Mouse (Mus musculus): Measurements from ENCODE around the gene Ube2e3.

Ube2e3 gene

DNA sequence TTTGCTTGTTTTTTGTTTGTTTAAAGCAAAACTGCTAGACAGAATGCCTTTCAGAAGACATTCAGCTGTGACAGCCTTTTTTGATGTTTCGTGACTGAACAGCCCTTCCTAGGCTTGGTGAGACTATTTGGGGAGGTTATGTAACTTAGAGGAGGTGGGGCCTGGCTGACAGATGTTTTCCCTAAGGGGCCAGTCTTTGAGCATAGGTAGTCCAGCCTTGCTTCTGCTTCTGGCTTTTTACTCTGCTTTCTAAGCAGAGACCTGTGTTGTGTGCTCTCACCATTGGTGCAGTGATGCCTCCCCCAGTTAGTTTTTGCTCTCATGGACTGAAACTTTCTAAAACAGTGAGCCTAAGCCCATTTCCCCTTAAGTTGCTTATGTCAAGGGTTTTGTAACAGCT lies 14.1 kb downstream of the Ube2e3 start:
- DNase-seq (ENCODE audit: extremely low spot score, low read depth, low spot score) = no peak

DNA sequence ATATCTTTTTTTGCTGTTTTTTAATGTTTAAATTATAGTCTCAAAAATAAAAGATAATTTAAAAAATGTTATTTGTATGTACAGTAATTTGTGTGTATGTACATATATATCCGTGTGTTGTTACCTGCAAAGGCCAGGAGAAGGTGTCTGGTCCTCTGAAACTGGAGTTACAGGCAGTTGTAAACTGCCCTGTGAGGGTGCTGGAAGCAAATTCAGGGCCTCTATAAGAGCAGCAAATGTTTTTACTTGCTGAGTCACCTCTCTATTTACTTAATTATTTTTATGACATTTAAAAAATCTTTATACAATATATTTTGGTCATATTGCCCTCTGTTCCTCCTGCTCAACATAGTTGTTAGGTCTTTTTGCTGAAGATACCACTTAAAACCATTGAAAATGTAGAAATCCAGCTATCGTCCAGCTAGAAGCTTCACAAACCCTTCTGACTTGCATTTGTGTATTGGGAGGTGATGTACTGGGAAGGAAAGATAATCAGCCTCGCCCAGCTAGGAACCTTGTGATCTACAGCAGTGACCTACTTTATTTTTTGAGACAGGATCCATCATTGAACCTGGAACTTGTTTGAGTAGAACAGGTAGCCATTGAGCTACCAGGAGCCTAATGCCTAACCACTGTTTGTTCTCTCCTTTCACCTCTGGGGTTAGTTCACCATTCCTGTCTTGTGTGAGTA lies 15.0 kb downstream of the Ube2e3 start:
- no peak for DNase-seq (ENCODE audit: extremely low spot score, low read depth, low spot score)

- no peak for DNase-seq (ENCODE audit: extremely low spot score, low read depth, low spot score)
These were observed 18.5 kb downstream of the Ube2e3 start for GRCm38 (mm10) chr2:78886446-78886845.

GRCm38 (mm10) chr2:78888190-78888589 lies 20.3 kb downstream of the Ube2e3 start:
- no peak for DNase-seq (ENCODE audit: extremely low spot score, low read depth, low spot score)

DNA sequence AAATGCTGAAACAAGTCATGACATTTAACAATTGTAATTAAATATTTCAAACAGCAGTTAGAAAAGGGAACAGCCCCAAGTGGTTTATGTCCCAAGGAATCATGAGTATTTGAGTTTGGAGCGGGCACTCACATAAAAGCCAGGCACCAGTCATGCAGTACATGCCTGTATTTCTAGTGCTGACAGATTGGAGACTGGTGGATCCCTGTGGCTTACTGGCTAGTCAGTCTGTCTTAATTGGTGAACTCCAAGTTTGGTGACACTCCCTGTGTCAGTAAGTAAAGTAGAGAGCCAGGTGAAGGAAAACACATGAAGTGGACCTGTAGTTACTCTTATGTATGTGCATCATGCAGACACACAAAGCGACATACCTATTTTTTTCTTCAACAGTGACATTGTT lies 27.3 kb downstream of the Ube2e3 start:
- DNase-seq (ENCODE audit: extremely low spot score, low read depth, low spot score) = no peak

DNA sequence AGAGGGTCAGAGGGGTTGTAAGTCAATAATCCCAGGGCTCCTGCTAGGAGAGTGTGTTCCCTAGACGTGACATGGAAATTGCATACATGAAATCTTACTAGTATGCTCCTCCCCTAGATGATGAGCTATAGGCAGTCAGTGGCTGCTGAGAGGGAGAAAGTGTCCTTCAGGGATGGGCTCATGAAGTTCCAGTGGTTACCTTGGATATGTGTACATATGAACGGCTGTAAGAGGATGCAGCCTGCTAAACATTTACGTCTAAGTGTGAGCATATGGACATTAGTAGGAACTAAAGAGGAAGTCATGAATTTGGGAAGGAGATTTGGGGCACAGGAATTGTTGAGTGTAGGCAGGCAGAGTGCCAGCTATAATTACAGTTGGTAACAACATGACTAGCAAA lies 38.0 kb downstream of the Ube2e3 start:
- no peak for DNase-seq (ENCODE audit: extremely low spot score, low read depth, low spot score)

- DNase-seq (ENCODE audit: extremely low spot score, low read depth, low spot score) = no peak
These were observed 43.6 kb downstream of the Ube2e3 start for GRCm38 (mm10) chr2:78911516-78911915.

DNA sequence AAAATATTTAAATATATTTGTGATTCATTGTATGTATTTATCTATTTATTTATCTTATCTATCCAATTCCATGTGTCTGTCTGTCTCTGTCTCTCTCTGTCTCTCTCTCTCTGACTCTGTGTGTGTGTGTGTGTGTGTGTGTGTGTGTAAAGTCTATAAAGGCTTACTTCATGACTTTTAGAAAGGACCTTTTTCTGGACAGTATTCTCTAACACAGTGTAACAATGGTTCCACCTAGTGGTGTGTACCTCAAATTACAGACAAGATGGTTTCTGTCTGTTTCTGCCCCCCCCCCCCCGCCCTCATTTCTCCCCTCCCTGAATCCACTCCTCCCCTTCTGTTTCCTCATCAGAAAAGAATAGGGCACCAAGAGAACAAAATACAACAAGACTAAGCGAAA lies 46.9 kb downstream of the Ube2e3 start:
- no peak for DNase-seq (ENCODE audit: extremely low spot score, low read depth, low spot score)

- no peak for DNase-seq (ENCODE audit: extremely low spot score, low read depth, low spot score)
These were observed 55.2 kb downstream of the Ube2e3 start for GRCm38 (mm10) chr2:78922980-78923674.

DNA sequence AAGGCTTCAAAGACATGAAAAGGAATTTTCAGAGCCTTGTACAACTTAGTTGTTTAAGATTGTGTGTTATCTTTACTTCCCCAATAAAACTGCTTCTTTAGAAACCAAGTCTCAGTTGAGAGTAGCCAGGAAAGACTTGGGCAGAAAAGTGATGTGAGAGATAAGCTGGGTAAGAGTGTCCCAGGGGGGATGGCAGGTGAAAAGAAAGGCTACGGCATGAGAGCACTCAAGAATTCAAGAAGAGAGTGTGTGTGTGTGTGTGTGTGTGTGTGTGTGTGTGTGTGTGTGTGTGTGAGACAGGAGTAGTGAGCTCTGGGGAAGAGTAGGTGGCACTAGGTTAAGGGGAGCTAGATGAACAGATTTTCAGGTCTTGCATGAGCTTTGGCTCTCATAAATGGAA lies 57.9 kb downstream of the Ube2e3 start:
- DNase-seq (ENCODE audit: extremely low spot score, low read depth, low spot score) = no peak

GRCm38 (mm10) chr2:78927625-78928024 lies 59.7 kb downstream of the Ube2e3 start:
- DNase-seq (ENCODE audit: extremely low spot score, low read depth, low spot score) = no peak

DNA sequence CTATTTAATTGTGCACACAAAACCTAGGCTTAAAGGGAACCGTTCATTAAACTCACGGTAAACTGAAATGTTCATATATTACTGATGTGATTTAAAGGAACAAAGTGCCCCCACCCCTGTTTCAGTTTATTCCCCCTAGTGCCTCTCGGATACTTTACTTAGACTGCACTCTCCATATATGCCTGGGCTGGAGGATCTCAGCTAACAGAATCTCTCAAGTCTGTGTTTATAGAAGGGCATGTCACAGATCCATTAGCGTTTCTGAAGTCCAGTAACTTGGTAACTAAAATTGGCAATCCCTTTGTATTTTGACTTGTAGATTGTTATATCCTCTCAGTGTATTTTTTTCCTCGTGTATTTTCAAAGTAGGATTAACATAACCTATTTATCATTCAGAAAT lies 60.2 kb downstream of the Ube2e3 start:
- DNase-seq (ENCODE audit: extremely low spot score, low read depth, low spot score) = no peak

- DNase-seq (ENCODE audit: extremely low spot score, low read depth, low spot score) = no peak
These were observed 63.4 kb downstream of the Ube2e3 start for GRCm38 (mm10) chr2:78931358-78931757.

DNA sequence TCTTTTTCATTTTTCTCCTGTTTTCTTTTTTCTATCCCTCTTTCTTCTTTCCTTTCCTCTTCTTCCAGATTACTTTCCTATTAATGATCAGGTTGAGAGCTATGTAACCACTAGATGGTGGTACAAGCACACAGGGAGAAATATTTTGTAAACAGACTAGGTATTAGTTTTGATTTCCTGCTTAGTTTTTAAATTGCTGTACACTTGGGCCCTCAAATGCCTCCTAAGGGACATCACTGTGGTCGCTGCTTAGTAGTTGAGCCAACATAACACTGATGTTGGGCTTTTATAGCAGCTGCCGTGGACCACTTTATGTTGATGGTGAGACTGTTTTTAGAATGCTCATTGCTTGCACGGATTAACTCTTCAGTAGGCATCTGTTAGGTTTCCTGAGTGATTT lies 91.5 kb downstream of the Ube2e3 start:
- DNase-seq (ENCODE audit: extremely low spot score, low read depth, low spot score) = no peak

- no peak for DNase-seq (ENCODE audit: extremely low spot score, low read depth, low spot score)
These were observed 92.4 kb downstream of the Ube2e3 start for GRCm38 (mm10) chr2:78960288-78960687.

GRCm38 (mm10) chr2:78961023-78961422 lies 93.1 kb downstream of the Ube2e3 start:
- no peak for DNase-seq (ENCODE audit: extremely low spot score, low read depth, low spot score)

DNA sequence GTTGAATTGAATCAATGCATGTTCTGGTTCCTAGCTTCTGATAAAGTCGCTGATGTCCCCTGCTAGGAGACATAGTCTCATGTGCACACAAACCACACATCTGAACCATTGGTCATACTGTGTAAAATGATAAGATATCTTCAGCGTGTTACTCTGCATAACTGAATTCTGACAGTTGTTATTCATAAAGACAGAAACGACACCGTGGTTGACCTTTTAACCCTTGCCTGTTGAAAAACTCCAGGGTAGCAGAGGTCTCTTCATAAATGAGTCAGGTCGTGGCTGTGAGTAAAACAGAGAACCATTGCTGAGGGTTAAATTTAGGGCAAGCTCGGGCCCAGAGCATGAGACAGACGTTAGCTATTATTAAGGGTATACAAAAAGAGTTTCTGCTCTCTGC lies 93.7 kb downstream of the Ube2e3 start:
- no peak for DNase-seq (ENCODE audit: extremely low spot score, low read depth, low spot score)

- DNase-seq (ENCODE audit: extremely low spot score, low read depth, low spot score) = no peak
These were observed 97.1 kb downstream of the Ube2e3 start for GRCm38 (mm10) chr2:78964995-78965394.

GRCm38 (mm10) chr2:78965396-78965795 lies 97.5 kb downstream of the Ube2e3 start:
- DNase-seq (ENCODE audit: extremely low spot score, low read depth, low spot score) = no peak

DNA sequence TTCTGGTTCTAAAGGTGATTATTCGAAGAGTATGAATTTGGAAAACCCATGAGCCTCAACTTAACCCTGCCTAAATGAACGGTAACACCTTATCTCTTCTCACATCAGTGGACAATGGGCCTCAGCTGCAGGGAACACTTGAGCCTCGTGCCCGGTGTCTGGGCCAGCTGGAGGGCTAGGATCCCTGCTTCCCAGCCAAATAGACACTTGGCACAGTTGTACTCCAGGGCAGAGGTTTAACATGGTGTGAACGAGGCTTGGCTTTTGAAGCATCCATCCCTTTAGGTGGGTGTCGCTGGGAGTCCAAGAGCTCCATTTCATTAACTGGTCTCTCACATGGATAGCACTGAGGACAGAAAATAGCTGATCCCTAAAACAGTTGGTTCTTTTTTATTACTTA lies 102.2 kb downstream of the Ube2e3 start:
- no peak for DNase-seq (ENCODE audit: extremely low spot score, low read depth, low spot score)
